Mouse (Mus musculus) layer of hippocampus, adult 6 months (tissue): ENCODE data around the gene Rab5if. TPM values are rescaled to one million over a fixed set of nuclear protein-coding genes. Genes with fewer than 3 reads are reported as not detected.

Source experiments
- long read RNA-seq, 2 experiments: library from polyadenylated mRNA; unstranded; transcript quantifications; one replicate each; pipeline ENCODE4 v2.0.0; 2019 to 2020
- polyA plus RNA-seq: library from polyadenylated mRNA; unstranded; fragments of <200 nt; fragmentation: Nextera tagmentation; gene quantifications from 2 replicates; pipeline ENCODE4 v1.2.3, GENCODE M21; 2021

Gene Rab5if
- 121 and 136 TPM in 2 replicates for polyA plus RNA-seq
- long read RNA-seq, experiment 1, transcript Rab5if-201 (4 exons, 1,045 nt) = major isoform, 109 of 118 reads
- long read RNA-seq, experiment 1, partial matches to known transcripts = 7 of 118 reads
- long read RNA-seq, experiment 1, other reads (novel, unspliced or antisense) = 2 of 118 reads
- long read RNA-seq, experiment 2, transcript Rab5if-201 (4 exons, 1,045 nt) = major isoform, 77 of 80 reads
- long read RNA-seq, experiment 2, partial matches to known transcripts = 0 of 80 reads
- long read RNA-seq, experiment 2, other reads (novel, unspliced or antisense) = 3 of 80 reads

GRCm38 (mm10) chr2:156862772-156863486 is at the start of gene Rab5if:
Rab5if (plus strand) TSS chr2:156863128.

GRCm38 (mm10) chr2:156839319-156840191 is 23.4 kb upstream of the Rab5if start, which contains the start of gene Tgif2:
Tgif2 (plus strand) TSS chr2:156840007.

DNA sequence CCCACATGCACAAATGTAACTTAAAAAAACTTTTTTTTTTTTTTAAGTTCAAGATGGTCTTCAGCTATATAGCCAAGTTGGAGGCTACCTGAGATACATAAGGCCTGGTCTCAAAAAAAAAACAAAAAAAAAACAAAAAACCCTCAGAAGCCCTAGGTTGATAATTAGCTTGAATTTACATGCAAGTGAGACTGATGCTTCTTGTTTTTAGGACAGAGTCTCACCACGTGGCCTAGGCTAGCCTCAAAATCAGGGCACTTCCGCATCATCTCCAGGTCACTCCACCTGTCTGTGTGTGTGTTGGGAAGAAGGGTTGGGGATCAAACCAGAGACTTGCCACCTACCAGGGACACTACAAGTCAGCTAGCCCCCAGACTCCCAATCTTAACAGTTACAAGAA is 5.1 kb upstream of the Rab5if start, which contains the start of gene 4930518I15Rik:
Gene 4930518I15Rik, minus strand, starts transcription at position 112 of the 400 bp plus-strand sequence.

GRCm38 (mm10) chr2:156887017-156887416 is 24.1 kb downstream of the Rab5if start, which contains the start of gene Sla2:
Sla2 (minus strand) TSS chr2:156887192.

Other genes starting within 250 kb of the Rab5if start
- 60.8 and 78.0 TPM in 2 replicates for gene Dlgap4, start 249.4 kb upstream of the Rab5if start, polyA plus RNA-seq
- gene Myl9, start 87.7 kb upstream of the Rab5if start, polyA plus RNA-seq = 21.0 and 27.2 TPM in 2 replicates
- 0.18 and 0.50 TPM in 2 replicates for gene Tgif2, start 23.1 kb upstream of the Rab5if start, polyA plus RNA-seq
- 0.24 and 0.30 TPM in 2 replicates for gene 4930518I15Rik, start 5.2 kb upstream of the Rab5if start, polyA plus RNA-seq
- 0.45 and 0.48 TPM in 2 replicates for gene Sla2, start 24.1 kb downstream of the Rab5if start, polyA plus RNA-seq
- 579 and 651 TPM in 2 replicates for gene Ndrg3, start 128.9 kb downstream of the Rab5if start, polyA plus RNA-seq
- gene Dsn1, start 144.0 kb downstream of the Rab5if start, polyA plus RNA-seq = 2.1 and 2.3 TPM in 2 replicates
- 2.7 and 3.1 TPM in 2 replicates for gene Soga1, start 216.1 kb downstream of the Rab5if start, polyA plus RNA-seq
- gene Tldc2, start 223.9 kb downstream of the Rab5if start, polyA plus RNA-seq = not detected in 2 replicates